Comparison of ENCODE assay signal across 23 mouse cellular contexts in genomic region chr3:116283996-116284395, GRCm38 (mm10). TPM values are rescaled to one million over a fixed set of nuclear protein-coding genes. Genes with fewer than 3 reads are reported as not detected.
A peak's percentile ranks its signal among the peaks of the same experiment; 100 is the strongest.
DNase-seq lines count a peak whose midpoint lies in the region; ATAC-seq lines count a peak whose summit lies in the region.
"Had no signal": no experiment of that assay in that cellular context is flagged by ENCODE, and none has a peak within 500 bp of the region (broad histone marks: within the 10 kb centered on the region; RNA-seq: fewer than 3 reads in every experiment).

No protein-coding gene starts in this region.

- H3K27ac ChIP-seq in heart, embryonic 11.5 days (ENCODE audit: low read depth, low read length): no peak overlapping the region
- no peak overlapping the region for H3K27ac ChIP-seq in hindbrain, embryonic 12.5 days
- no peak overlapping the region for H3K27ac ChIP-seq in hindbrain, embryonic 10.5 days
- H3K27ac ChIP-seq: embryonic facial prominence, embryonic 10.5 days; embryonic facial prominence, embryonic 12.5 days; forebrain, embryonic 13.5 days; forebrain, embryonic 15.5 days had no signal

- no peak overlapping the region for H3K4me2 ChIP-seq in heart, embryonic 11.5 days
- H3K4me2 ChIP-seq in hindbrain, embryonic 12.5 days (replicated peaks): no peak overlapping the region
- H3K4me2 ChIP-seq: embryonic facial prominence, embryonic 12.5 days; forebrain, embryonic 13.5 days; forebrain, embryonic 15.5 days had no signal

- no peak overlapping the region for H3K9ac ChIP-seq in heart, embryonic 11.5 days (ENCODE audit: low read depth, low read length)
- H3K9ac ChIP-seq in hindbrain, embryonic 12.5 days: no peak overlapping the region
- H3K9ac ChIP-seq: embryonic facial prominence, embryonic 12.5 days; forebrain, embryonic 13.5 days; forebrain, embryonic 15.5 days; forebrain, postnatal 0 days had no signal

- H3K36me3 ChIP-seq in heart, embryonic 11.5 days (ENCODE audit: control insufficient read depth, insufficient read depth, low read length): no peaks in the 10 kb centered on the region
- H3K36me3 ChIP-seq in hindbrain, embryonic 12.5 days: 0 out of 2 replicates have a peak, but pooled peaks cover 2% of the 10 kb centered on the region
- H3K36me3 ChIP-seq in hindbrain, embryonic 10.5 days: peaks cover 31% of the 10 kb centered on the region
- H3K36me3 ChIP-seq: forebrain, embryonic 15.5 days had no signal

- H3K4me1 ChIP-seq in heart, embryonic 11.5 days (ENCODE audit: control insufficient read depth, insufficient read depth, low read length): no peaks in the 10 kb centered on the region; the same call in 1 of the 2 replicates
- peaks cover 7% of the 10 kb centered on the region; the same call in 1 of the 2 replicates for H3K4me1 ChIP-seq in hindbrain, embryonic 12.5 days
- peaks cover 6% of the 10 kb centered on the region; the same call in 1 of the 2 replicates for H3K4me1 ChIP-seq in hindbrain, embryonic 10.5 days (replicated peaks)
- H3K4me1 ChIP-seq: embryonic facial prominence, embryonic 10.5 days; embryonic facial prominence, embryonic 12.5 days; forebrain, embryonic 15.5 days had no signal

- 59% methylated on average over 2 of the region's 2 CpGs for WGBS in heart, embryonic 11.5 days (ENCODE audit: insufficient replicate concordance)
- 24% methylated on average over 2 of the region's 2 CpGs for WGBS in hindbrain, embryonic 12.5 days
- WGBS in hindbrain, embryonic 10.5 days: 41% methylated on average over 2 of the region's 2 CpGs

- H3K9me3 ChIP-seq in heart, embryonic 11.5 days (replicated peaks; ENCODE audit: control insufficient read depth, low read length): no peaks in the 10 kb centered on the region
- H3K9me3 ChIP-seq in hindbrain, embryonic 12.5 days (replicated peaks): no peaks in the 10 kb centered on the region
- H3K9me3 ChIP-seq in hindbrain, embryonic 10.5 days: no peaks in the 10 kb centered on the region
- H3K9me3 ChIP-seq: embryonic facial prominence, embryonic 10.5 days; embryonic facial prominence, embryonic 12.5 days; forebrain, embryonic 13.5 days; forebrain, embryonic 15.5 days had no signal

- H3K27me3 ChIP-seq in heart, embryonic 11.5 days (ENCODE audit: control insufficient read depth, insufficient read depth, low read length): no peaks in the 10 kb centered on the region
- no peaks in the 10 kb centered on the region for H3K27me3 ChIP-seq in hindbrain, embryonic 12.5 days
- H3K27me3 ChIP-seq in hindbrain, embryonic 10.5 days (ENCODE audit: insufficient read depth, poor library complexity, severe bottlenecking): no peaks in the 10 kb centered on the region
- H3K27me3 ChIP-seq: CH12.LX; embryonic facial prominence, embryonic 12.5 days; forebrain, embryonic 13.5 days; forebrain, embryonic 15.5 days had no signal

- DNase-seq in heart, adult 11 months: peak; percentile 4
- DNase-seq in hindbrain, embryonic 10.5 days (ENCODE audit: low spot score): no peak
- DNase-seq in ES-CJ7 (ENCODE audit: low read depth, low spot score): peak; percentile 21
- peak; percentile 37 for DNase-seq in ZHBTc4 (ENCODE audit: low read depth, low spot score)
- no peak for DNase-seq in cerebellum, postnatal 25 days
- DNase-seq: adrenal gland, adult 2 months; adrenal gland, postnatal 10 days; adrenal gland, postnatal 25 days; B cell, adult 2 months; cerebellum, adult 11 months; cerebellum, adult 18-20 months; cerebellum, adult 8-10 months; cerebellum, adult 9-11 months; cerebellum, postnatal 14 days; forebrain, postnatal 0 days had no signal

- no peak for ATAC-seq in heart, embryonic 11.5 days (replicated peaks; ENCODE audit: insufficient number of reproducible peaks, low FRiP score, low TSS enrichment)
- peak; percentile 44; the same call in 1 of the 2 replicates for ATAC-seq in hindbrain, embryonic 12.5 days (ENCODE audit: low FRiP score)
- ATAC-seq: CD4-positive, CD25-positive, alpha-beta regulatory T cell, adult 4 months; forebrain, embryonic 13.5 days; forebrain, embryonic 15.5 days; forebrain, postnatal 0 days had no signal

- no peak overlapping the region for H3K4me3 ChIP-seq in heart, embryonic 11.5 days (ENCODE audit: low read depth, low read length)
- H3K4me3 ChIP-seq in hindbrain, embryonic 12.5 days: no peak overlapping the region
- no peak overlapping the region for H3K4me3 ChIP-seq in hindbrain, embryonic 10.5 days
- H3K4me3 ChIP-seq: embryonic facial prominence, embryonic 10.5 days; embryonic facial prominence, embryonic 12.5 days; forebrain, embryonic 13.5 days; forebrain, embryonic 15.5 days had no signal

RNA-seq across cellular contexts. Expression of gene Gpr88, which starts 30.7 kb away (rescaled TPM):
- 0.11 and 0.34 TPM in 2 replicates for polyA plus RNA-seq in heart, embryonic 11.5 days (2014; fragmentation: Nextera tagmentation; extraction: Ambion mirVana)
- 1.7 and 2.0 TPM in 2 replicates for polyA plus RNA-seq in hindbrain, embryonic 12.5 days (2016; fragmentation: Nextera tagmentation; extraction: Ambion mirVana)
- polyA plus RNA-seq in hindbrain, embryonic 10.5 days (2016; fragmentation: Nextera tagmentation; extraction: Ambion mirVana): 0.49 and 0.77 TPM in 2 replicates
- polyA plus RNA-seq: CD4-positive, CD25-positive, alpha-beta regulatory T cell, adult 4 months had no signal

Comparison
In these comparisons a context has a peak if more than half of its experiments do, and no peak if none do; other contexts are left out.
1. DNase-seq: peak in heart, adult 11 months (single experiment), ES-CJ7 (single experiment) and ZHBTc4 (single experiment); none in hindbrain, embryonic 10.5 days (single experiment) and cerebellum, postnatal 25 days (0 of 2).